Mouse (Mus musculus) layer of hippocampus, adult 9-11 months (tissue): ENCODE results near the gene Dph1.

Source experiments
- DNase-seq: peaks from one replicate; pipeline ENCODE4 v3.0.0; 2022

Dph1 gene

GRCm38 (mm10) chr11:75157037-75157436, 34.0 kb downstream of the Dph1 start:
- DNase-seq, result no peak

- no peak for DNase-seq
These were observed 34.6 kb downstream of the Dph1 start for GRCm38 (mm10) chr11:75156416-75156815.

- no peak for DNase-seq
These were observed 35.1 kb downstream of the Dph1 start for GRCm38 (mm10) chr11:75155985-75156384.

GRCm38 (mm10) chr11:75154053-75154585, 36.9 kb downstream of the Dph1 start:
- DNase-seq, result no peak

- DNase-seq, result no peak
These were observed 38.2 kb downstream of the Dph1 start for GRCm38 (mm10) chr11:75152603-75153557.

- DNase-seq, result no peak
These were observed 40.7 kb downstream of the Dph1 start for GRCm38 (mm10) chr11:75150346-75150745.

- no peak for DNase-seq
These were observed 42.6 kb downstream of the Dph1 start for GRCm38 (mm10) chr11:75148332-75149035.

- DNase-seq, result no peak
These were observed 43.2 kb downstream of the Dph1 start for GRCm38 (mm10) chr11:75147846-75148168.

- no peak for DNase-seq
These were observed 43.8 kb downstream of the Dph1 start for GRCm38 (mm10) chr11:75147106-75147845.

GRCm38 (mm10) chr11:75145841-75146240, 45.2 kb downstream of the Dph1 start:
- no peak for DNase-seq

GRCm38 (mm10) chr11:75142749-75143148, 48.3 kb downstream of the Dph1 start:
- no peak for DNase-seq

- no peak for DNase-seq
These were observed 49.1 kb downstream of the Dph1 start for GRCm38 (mm10) chr11:75141913-75142312.

- DNase-seq, result no peak
These were observed 50.0 kb downstream of the Dph1 start for GRCm38 (mm10) chr11:75141038-75141437.

GRCm38 (mm10) chr11:75140431-75140830, 50.6 kb downstream of the Dph1 start:
- no peak for DNase-seq

- DNase-seq, result no peak
These were observed 51.7 kb downstream of the Dph1 start for GRCm38 (mm10) chr11:75139122-75139963.

- peak; percentile 48 for DNase-seq
These were observed 54.2 kb downstream of the Dph1 start for GRCm38 (mm10) chr11:75136666-75137398.

GRCm38 (mm10) chr11:75135358-75135757, 55.7 kb downstream of the Dph1 start:
- no peak for DNase-seq

GRCm38 (mm10) chr11:75134485-75135068, 56.5 kb downstream of the Dph1 start:
- no peak for DNase-seq

GRCm38 (mm10) chr11:75133951-75134350, 57.1 kb downstream of the Dph1 start:
- DNase-seq, result no peak

- no peak for DNase-seq
These were observed 57.6 kb downstream of the Dph1 start for GRCm38 (mm10) chr11:75133391-75133790.

- peak; percentile 68 for DNase-seq
These were observed 58.8 kb downstream of the Dph1 start for GRCm38 (mm10) chr11:75132278-75132677.
